Mouse (Mus musculus) gastrocnemius, adult 2 months (tissue): Measurements from ENCODE around the gene Snx32. TPM values are rescaled to one million over a fixed set of nuclear protein-coding genes. Genes with fewer than 3 reads are reported as not detected.

ENCODE experiments used
- DNase-seq: peaks from one replicate; pipeline ENCODE4 v3.0.0; 2022
- H3K27ac ChIP-seq: fragments of 200-600 bp; 2 replicates; pipeline ENCODE4 v1.8.1; 2022; ENCODE audit warnings: mild to moderate bottlenecking
- H3K4me3 ChIP-seq: fragments of 200-600 bp; 2 replicates; pipeline ENCODE4 v1.8.1; 2022; ENCODE audit warnings: mild to moderate bottlenecking, moderate library complexity
- CTCF ChIP-seq: fragments of 200-600 bp; IDR thresholded peaks from 2 replicates; pipeline ENCODE4 v1.8.1; 2022; ENCODE audit warnings: antibody characterized with exemption, mild to moderate bottlenecking, moderate library complexity
- intact Hi-C: fragments of 180-260 bp; cut with DNase I; formaldehyde crosslinking; loops from one replicate; pipeline ENCODE4 v1.15.1; 2025
- total RNA-seq, 2 experiments: library from RNA; stranded (reverse); gene quantifications; 2 replicates each; pipeline ENCODE4 v1.2.3; 2021

Snx32 gene
- total RNA-seq, 2 experiments from 2014 or later = 5.8 to 8.0 TPM

GRCm38 (mm10) chr19:5486286-5486685, 24.1 kb downstream of the Snx32 start:
- no peak for TF ChIP-seq CTCF
- DNase-seq = no peak
- intact Hi-C loops = loop anchor here (2.0 to 5.0 kb wide), 2 partner anchors 23 to 79 kb away; no protein-coding TSS in a partner anchor
- Histone ChIP-seq H3K27ac (no peak overlapping the region), H3K4me3 (no peak overlapping the region)

GRCm38 (mm10) chr19:5485821-5486220, 24.5 kb downstream of the Snx32 start:
- no peak for TF ChIP-seq CTCF
- H3K27ac ChIP-seq = no peak overlapping the region
- intact Hi-C loops = loop anchor here (2.0 to 5.0 kb wide), 2 partner anchors 23 to 79 kb away; no protein-coding TSS in a partner anchor
- DNase-seq = no peak
- H3K4me3 ChIP-seq = no peak overlapping the region

- DNase-seq = no peak
- Histone ChIP-seq H3K4me3 (no peak overlapping the region), H3K27ac (no peak overlapping the region)
- intact Hi-C loops = loop anchor here (5.0 kb wide), 1 partner anchor 78 kb away; no protein-coding TSS in a partner anchor
- TF ChIP-seq CTCF = no peak
Measured at GRCm38 (mm10) chr19:5485371-5485770, 25.0 kb downstream of the Snx32 start.

- no peak for TF ChIP-seq CTCF
- intact Hi-C loops = no loop called here
Measured at GRCm38 (mm10) chr19:5484496-5484895, 25.8 kb downstream of the Snx32 start.

GRCm38 (mm10) chr19:5483386-5484359, 26.7 kb downstream of the Snx32 start:
- DNase-seq = no peak
- H3K27ac ChIP-seq = no peak overlapping the region
- intact Hi-C loops = no loop called here
- H3K4me3 ChIP-seq = no peak overlapping the region
- no peak for TF ChIP-seq CTCF

More at GRCm38 (mm10) chr19:5484496-5484895, 25.8 kb downstream of the Snx32 start:
- DNase-seq = no peak
- H3K27ac ChIP-seq = no peak overlapping the region
- H3K4me3 ChIP-seq = no peak overlapping the region

GRCm38 (mm10) chr19:5481398-5481797, 28.9 kb downstream of the Snx32 start:
- Histone ChIP-seq H3K4me3 (no peak overlapping the region), H3K27ac (no peak overlapping the region)
- intact Hi-C loops = no loop called here
- no peak for DNase-seq
- TF ChIP-seq CTCF = no peak

GRCm38 (mm10) chr19:5480016-5480415, 30.3 kb downstream of the Snx32 start:
- no peak overlapping the region for H3K4me3 ChIP-seq
- DNase-seq = no peak
- TF ChIP-seq CTCF = no peak
- intact Hi-C loops = no loop called here
- H3K27ac ChIP-seq = no peak overlapping the region

GRCm38 (mm10) chr19:5477668-5478300, 32.6 kb downstream of the Snx32 start:
- H3K27ac ChIP-seq = 0 out of 2 replicates have a peak overlapping the region, but pooled peaks have one; percentile 8
- DNase-seq = no peak
- H3K4me3 ChIP-seq = no peak overlapping the region
- intact Hi-C loops = no loop called here
- TF ChIP-seq CTCF = no peak

GRCm38 (mm10) chr19:5477004-5477667, 33.2 kb downstream of the Snx32 start:
- intact Hi-C loops = no loop called here
- no peak for DNase-seq
- Histone ChIP-seq H3K4me3 (no peak overlapping the region), H3K27ac (no peak overlapping the region)
- no peak for TF ChIP-seq CTCF

GRCm38 (mm10) chr19:5475069-5475714, 35.1 kb downstream of the Snx32 start:
- TF ChIP-seq CTCF = no peak
- Histone ChIP-seq H3K27ac (peak overlapping the region; percentile 80), H3K4me3 (peak overlapping the region; percentile 78)
- intact Hi-C loops = no loop called here
- peak; percentile 35 for DNase-seq

GRCm38 (mm10) chr19:5474281-5475068, 35.9 kb downstream of the Snx32 start:
- intact Hi-C loops = no loop called here
- DNase-seq = peak; percentile 79
- Histone ChIP-seq H3K27ac (peak overlapping the region; percentile 80), H3K4me3 (peak overlapping the region; percentile 78)
- TF ChIP-seq CTCF = no peak
